Comparison of ENCODE assay signal across 11 mouse cellular contexts in the genomic region with DNA sequence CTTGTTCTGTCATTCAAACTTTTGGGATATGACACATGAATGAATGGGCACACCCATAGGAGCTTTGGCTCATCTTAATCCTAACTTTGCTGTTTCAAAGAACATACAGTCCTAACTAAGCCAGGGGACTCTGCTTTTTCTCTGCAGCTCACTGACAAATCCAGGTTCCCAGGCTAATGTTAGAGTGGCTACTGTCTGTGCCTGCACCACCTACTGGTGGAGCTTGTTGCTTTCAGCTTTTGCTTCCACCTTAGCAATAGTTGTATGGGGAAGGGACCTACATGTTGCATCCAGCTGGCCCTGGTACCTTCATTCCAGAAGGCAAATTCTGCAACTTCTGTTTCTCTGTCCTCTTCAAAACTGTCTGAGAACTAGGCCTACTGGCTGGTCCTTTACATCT.
DNase-seq lines count a peak whose midpoint lies in the region; ATAC-seq and TF ChIP-seq lines count a peak whose summit lies in the region.
"Had no signal": no experiment of that assay in that cellular context is flagged by ENCODE, and none has a peak within 500 bp of the region (broad histone marks: within the 10 kb centered on the region; RNA-seq: fewer than 3 reads in every experiment).

No protein-coding gene starts in this region.

- 0 out of 2 replicates have a peak, but pooled peaks cover 4% of the 10 kb centered on the region for H3K9me3 ChIP-seq in heart, postnatal 0 days (replicated peaks; ENCODE audit: control insufficient read depth, low read length)
- H3K9me3 ChIP-seq in heart, embryonic 11.5 days (replicated peaks; ENCODE audit: control insufficient read depth, low read length), result no peaks in the 10 kb centered on the region
- H3K9me3 ChIP-seq in midbrain, postnatal 0 days (ENCODE audit: low read length), result no peaks in the 10 kb centered on the region
- H3K9me3 ChIP-seq in midbrain, embryonic 10.5 days (replicated peaks), result no peaks in the 10 kb centered on the region
- H3K9me3 ChIP-seq in embryonic facial prominence, embryonic 10.5 days, result no peaks in the 10 kb centered on the region
- H3K9me3 ChIP-seq: heart, embryonic 15.5 days had no signal

- DNase-seq in heart, postnatal 0 days (ENCODE audit: low spot score), result peak; percentile 51
- peak; percentile 27 for DNase-seq in midbrain, postnatal 0 days (ENCODE audit: low spot score)
- no peak for DNase-seq in midbrain, embryonic 10.5 days (ENCODE audit: low spot score)
- DNase-seq in embryonic facial prominence, embryonic 10.5 days (ENCODE audit: low spot score), result peak; percentile 15
- DNase-seq in skeletal muscle tissue, adult 2 months (ENCODE audit: low read depth, low spot score), result peak; percentile 4
- no peak for DNase-seq in ovary, adult 18-20 months (ENCODE audit: low spot score)
- DNase-seq in kidney, adult 11 months, result no peak

- H3K9ac ChIP-seq in heart, postnatal 0 days (replicated peaks; ENCODE audit: low read depth, low read length), result no peak overlapping the region
- no peak overlapping the region for H3K9ac ChIP-seq in heart, embryonic 11.5 days (ENCODE audit: low read depth, low read length)
- H3K9ac ChIP-seq in midbrain, postnatal 0 days (replicated peaks; ENCODE audit: low read length, poor library complexity, severe bottlenecking), result no peak overlapping the region
- H3K9ac ChIP-seq: heart, embryonic 15.5 days; liver, embryonic 14.5 days had no signal

- ATAC-seq in heart, postnatal 0 days (ENCODE audit: insufficient read depth, low read depth), result no peak
- no peak for ATAC-seq in heart, embryonic 11.5 days (replicated peaks; ENCODE audit: insufficient number of reproducible peaks, low FRiP score, low TSS enrichment)
- ATAC-seq in midbrain, postnatal 0 days (ENCODE audit: low FRiP score), result no peak

- no peak overlapping the region for H3K4me3 ChIP-seq in heart, postnatal 0 days (ENCODE audit: low read depth, low read length)
- no peak overlapping the region for H3K4me3 ChIP-seq in heart, embryonic 11.5 days (ENCODE audit: low read depth, low read length)
- H3K4me3 ChIP-seq in midbrain, postnatal 0 days (ENCODE audit: low read depth, low read length), result no peak overlapping the region
- H3K4me3 ChIP-seq in midbrain, embryonic 10.5 days, result no peak overlapping the region
- H3K4me3 ChIP-seq in embryonic facial prominence, embryonic 10.5 days, result no peak overlapping the region
- H3K4me3 ChIP-seq: erythroblast, embryonic 14.5 days; heart, embryonic 15.5 days had no signal

- H3K4me2 ChIP-seq in heart, postnatal 0 days (ENCODE audit: low read depth, low read length), result no peak overlapping the region
- H3K4me2 ChIP-seq in heart, embryonic 11.5 days, result no peak overlapping the region
- no peak overlapping the region for H3K4me2 ChIP-seq in midbrain, postnatal 0 days (ENCODE audit: low read depth, low read length, poor library complexity, severe bottlenecking)
- H3K4me2 ChIP-seq: heart, embryonic 15.5 days had no signal

- TF ChIP-seq CTCF in heart, postnatal 0 days (IDR thresholded peaks at IDR 0.05; ENCODE audit: low read depth), result peak; percentile 71
- peak; percentile 66 for TF ChIP-seq CTCF in midbrain, postnatal 0 days (IDR thresholded peaks at IDR 0.05)

- TF ChIP-seq EP300 in heart, postnatal 0 days (IDR thresholded peaks at IDR 0.05; ENCODE audit: low read depth), result no peak

- no peaks in the 10 kb centered on the region for H3K4me1 ChIP-seq in heart, postnatal 0 days (ENCODE audit: control insufficient read depth, insufficient read depth)
- H3K4me1 ChIP-seq in heart, embryonic 11.5 days (ENCODE audit: control insufficient read depth, insufficient read depth, low read length), result no peaks in the 10 kb centered on the region
- H3K4me1 ChIP-seq in midbrain, postnatal 0 days (ENCODE audit: insufficient read depth, low read length), result no peaks in the 10 kb centered on the region
- H3K4me1 ChIP-seq in midbrain, embryonic 10.5 days, result no peaks in the 10 kb centered on the region
- no peaks in the 10 kb centered on the region for H3K4me1 ChIP-seq in embryonic facial prominence, embryonic 10.5 days
- H3K4me1 ChIP-seq: heart, embryonic 15.5 days had no signal

- no peaks in the 10 kb centered on the region for H3K36me3 ChIP-seq in heart, postnatal 0 days (replicated peaks; ENCODE audit: control insufficient read depth, insufficient read depth, low read length)
- H3K36me3 ChIP-seq in heart, embryonic 11.5 days (ENCODE audit: control insufficient read depth, insufficient read depth, low read length), result no peaks in the 10 kb centered on the region
- no peaks in the 10 kb centered on the region for H3K36me3 ChIP-seq in midbrain, postnatal 0 days (ENCODE audit: insufficient read depth, low read length)
- H3K36me3 ChIP-seq in midbrain, embryonic 10.5 days, result no peaks in the 10 kb centered on the region
- no peaks in the 10 kb centered on the region for H3K36me3 ChIP-seq in embryonic facial prominence, embryonic 10.5 days (replicated peaks)
- H3K36me3 ChIP-seq: heart, embryonic 15.5 days had no signal

- no peaks in the 10 kb centered on the region for H3K27me3 ChIP-seq in heart, postnatal 0 days (ENCODE audit: control insufficient read depth, insufficient read depth, low read length)
- no peaks in the 10 kb centered on the region for H3K27me3 ChIP-seq in heart, embryonic 11.5 days (ENCODE audit: control insufficient read depth, insufficient read depth, low read length)
- H3K27me3 ChIP-seq in midbrain, postnatal 0 days (ENCODE audit: insufficient read depth, low read length), result no peaks in the 10 kb centered on the region
- no peaks in the 10 kb centered on the region for H3K27me3 ChIP-seq in midbrain, embryonic 10.5 days (ENCODE audit: low read depth, poor library complexity, severe bottlenecking)
- H3K27me3 ChIP-seq in embryonic facial prominence, embryonic 10.5 days (replicated peaks; ENCODE audit: low read depth, poor library complexity, severe bottlenecking), result no peaks in the 10 kb centered on the region
- H3K27me3 ChIP-seq: heart, embryonic 15.5 days had no signal

- no peak overlapping the region for H3K27ac ChIP-seq in heart, postnatal 0 days (ENCODE audit: low read depth)
- H3K27ac ChIP-seq in heart, embryonic 11.5 days (ENCODE audit: low read depth, low read length), result no peak overlapping the region
- H3K27ac ChIP-seq in midbrain, postnatal 0 days (ENCODE audit: low read depth, low read length), result no peak overlapping the region
- H3K27ac ChIP-seq in midbrain, embryonic 10.5 days (replicated peaks), result no peak overlapping the region
- H3K27ac ChIP-seq in embryonic facial prominence, embryonic 10.5 days (replicated peaks), result no peak overlapping the region
- H3K27ac ChIP-seq: heart, embryonic 15.5 days; liver, embryonic 14.5 days had no signal

Comparison
In these comparisons a context has a peak if more than half of its experiments do, and no peak if none do; other contexts are left out.
1. DNase-seq: peak in heart, postnatal 0 days (single experiment), midbrain, postnatal 0 days (single experiment), embryonic facial prominence, embryonic 10.5 days (single experiment) and skeletal muscle tissue, adult 2 months (single experiment); none in midbrain, embryonic 10.5 days (single experiment), ovary, adult 18-20 months (single experiment) and kidney, adult 11 months (single experiment).